Mouse (Mus musculus) central nervous system, embryonic 14 days (tissue): ENCODE data around the gene Gm4847. TPM values are rescaled to one million over a fixed set of nuclear protein-coding genes. Genes with fewer than 3 reads are reported as not detected.

ENCODE experiments used
- polyA plus RNA-seq: library from polyadenylated mRNA; depleted of rRNA; stranded (reverse); fragments of >200 nt; gene quantifications from 2 replicates; pipeline ENCODE4 v1.2.3, GENCODE M21; 2012; rRNA removed

Gm4847 gene
- polyA plus RNA-seq = not detected in 2 replicates

DNA sequence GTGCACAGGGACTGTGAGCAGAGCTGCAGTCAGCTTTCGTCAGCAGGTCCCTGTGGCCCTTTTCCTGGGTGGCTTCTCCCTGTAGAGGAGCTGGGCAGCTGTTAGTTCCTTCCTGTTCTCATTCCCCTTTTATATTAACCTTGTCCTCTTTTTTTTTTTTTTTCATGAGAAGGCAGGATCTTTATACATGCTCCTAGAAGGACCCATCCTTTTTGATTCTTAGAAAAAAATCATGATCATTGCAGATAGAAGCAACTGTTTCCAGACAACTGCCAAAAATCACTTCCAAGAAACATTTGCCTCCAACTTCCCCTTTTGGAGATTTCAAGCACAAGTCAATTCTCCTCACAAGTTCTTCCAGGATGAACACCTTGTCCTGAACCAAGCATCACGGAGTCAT lies at the start of gene Gm4847:
Gm4847 (minus strand) TSS at position 101 of the 400 bp plus-strand sequence.

DNA sequence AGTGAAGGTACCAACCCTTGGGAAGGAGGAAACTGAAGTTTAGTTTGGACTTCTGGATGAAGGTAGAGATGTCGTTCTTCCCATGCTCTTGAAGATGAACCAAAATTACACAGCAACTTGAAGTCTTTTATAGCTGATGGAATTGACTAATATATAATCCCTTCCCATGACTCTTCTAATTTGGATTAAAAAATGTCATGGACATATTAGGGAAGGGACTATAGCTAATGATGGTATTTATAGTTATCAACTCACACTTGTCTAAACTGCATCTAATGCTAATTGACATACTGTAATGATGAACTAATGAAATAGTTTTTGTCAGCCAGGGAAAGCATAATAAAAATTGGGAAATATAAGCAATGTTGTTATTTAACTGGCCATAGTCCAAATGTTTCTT lies 34.3 kb upstream of the Gm4847 start, which contains the start of gene Fmo9:
Fmo9 (minus strand) TSS at position 101 of the 400 bp plus-strand sequence.

Other genes with a start within 250 kb of the Gm4847 start
- 43.8 and 48.9 TPM in 2 replicates for gene Pogk, start 237.8 kb downstream of the Gm4847 start, polyA plus RNA-seq
- gene Gm4846, start 150.1 kb downstream of the Gm4847 start, polyA plus RNA-seq = not detected in 2 replicates
- gene Fmo9, start 34.2 kb upstream of the Gm4847 start, polyA plus RNA-seq = not detected in 2 replicates